Mouse (Mus musculus) retina, postnatal 7 days (tissue): Measurements from ENCODE around the gene Wwtr1.

Experiments used
- DNase-seq: peaks from one replicate; pipeline ENCODE4 v3.0.0-alpha.2; 2012; ENCODE audit warnings: low read depth, low spot score

Gene Wwtr1

DNA sequence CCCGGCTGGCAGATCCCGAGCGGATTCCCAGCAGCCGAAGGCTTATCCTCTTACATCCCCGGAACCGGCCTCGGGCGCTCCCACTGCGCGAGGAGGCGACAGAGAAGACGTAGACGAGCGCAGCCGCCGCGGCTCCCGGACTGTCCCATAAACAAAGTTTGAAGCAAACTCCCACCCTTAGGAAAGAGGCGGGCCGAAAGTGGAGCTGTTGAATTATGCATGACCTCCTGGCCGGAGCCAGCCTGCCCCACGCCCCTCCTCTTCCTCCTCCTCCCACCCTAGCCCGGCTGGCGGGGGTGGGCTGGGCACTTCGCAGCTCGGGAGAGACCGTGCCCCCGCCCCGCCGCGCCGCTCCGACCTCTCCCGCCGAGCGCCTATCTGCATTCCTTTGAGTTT lies at the start of gene Wwtr1:
TSS of gene Wwtr1 (minus strand) at position 251 of the 396 bp plus-strand sequence.
- DNase-seq, result peak; percentile 52

DNA sequence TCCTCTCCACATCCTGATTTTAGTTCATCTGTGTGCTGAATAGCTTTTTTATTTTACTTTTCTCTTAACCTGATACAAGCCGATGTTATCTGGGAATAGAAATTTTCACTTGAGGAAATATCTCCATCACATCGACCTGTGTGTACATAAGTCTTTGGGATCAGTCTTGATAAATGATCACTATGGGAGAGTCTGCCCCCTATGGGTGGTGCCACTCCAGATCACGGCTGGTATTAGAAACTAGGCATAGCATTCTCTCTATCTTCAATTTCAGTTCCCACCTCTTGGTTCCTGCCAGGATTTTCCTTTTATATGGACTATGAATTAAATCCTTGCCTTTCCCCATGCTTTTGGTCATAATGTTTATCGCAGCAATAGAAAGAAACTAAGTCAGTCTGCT lies 44.0 kb upstream of the Wwtr1 start:
- DNase-seq, result no peak

DNA sequence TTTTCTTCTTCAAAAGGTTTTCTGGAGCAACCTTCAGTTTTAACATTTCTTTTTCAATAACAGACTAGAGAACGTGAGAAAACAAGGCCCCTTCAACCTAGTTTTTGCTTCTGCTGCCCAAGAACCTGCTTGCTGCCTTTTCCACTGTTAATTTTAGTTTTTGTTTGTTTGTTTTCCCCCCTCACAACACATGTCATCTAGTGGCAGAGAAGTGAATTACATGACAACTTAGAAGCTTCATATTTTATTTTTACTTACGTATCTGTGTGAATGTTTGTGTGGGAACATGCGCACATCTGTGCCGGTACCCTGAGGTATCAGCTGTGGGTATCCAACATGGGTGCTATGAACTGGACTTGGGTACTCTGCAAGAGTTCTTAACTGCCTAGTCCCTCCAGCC lies 39.9 kb upstream of the Wwtr1 start:
- no peak for DNase-seq

DNA sequence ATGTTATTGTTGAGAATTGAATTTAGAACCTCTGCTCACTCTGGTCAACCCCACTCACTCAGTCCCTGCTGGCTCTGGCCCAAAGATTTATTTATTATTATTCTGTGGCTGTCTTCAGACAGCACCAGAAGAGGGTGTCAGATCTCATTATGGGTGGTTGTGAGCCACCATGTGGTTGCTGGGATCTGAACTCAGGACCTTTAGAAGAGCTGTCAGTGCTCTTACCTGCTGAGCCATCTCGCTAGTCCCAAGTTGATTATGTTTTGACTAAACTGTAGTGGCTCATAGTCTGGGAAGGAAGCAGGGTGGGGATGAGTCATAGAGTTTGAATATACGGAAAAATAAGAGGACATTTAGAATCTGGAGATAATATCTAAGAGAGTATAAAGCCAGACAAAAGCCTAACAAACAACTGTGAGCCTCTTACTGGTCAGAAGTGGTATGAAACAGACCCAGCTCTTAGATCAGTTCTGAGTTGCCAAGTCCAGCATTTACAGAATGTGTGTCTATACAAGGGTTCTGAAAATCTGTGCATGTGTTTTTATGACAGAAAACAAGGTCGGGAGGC lies 36.8 kb upstream of the Wwtr1 start:
- no peak for DNase-seq

DNA sequence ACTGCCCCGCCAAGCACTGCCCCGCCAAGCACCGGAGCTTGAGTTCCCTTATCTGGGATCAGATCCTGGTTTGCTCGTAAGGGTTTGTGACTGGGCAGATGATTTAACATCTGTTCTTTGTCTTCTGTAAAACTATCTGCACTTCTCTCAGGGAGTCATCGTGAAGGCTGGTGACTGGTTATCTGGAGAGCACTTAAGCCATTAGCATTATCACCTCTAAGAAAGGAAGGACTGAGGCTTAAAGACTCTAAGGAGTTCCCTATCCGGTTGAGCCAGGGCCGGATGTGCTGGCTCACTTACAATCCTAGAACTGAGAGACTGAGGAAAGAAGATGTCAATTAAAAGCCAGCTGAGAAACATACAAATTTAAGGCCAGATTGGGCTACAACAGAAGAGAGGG lies 36.1 kb upstream of the Wwtr1 start:
- DNase-seq, result no peak

DNA sequence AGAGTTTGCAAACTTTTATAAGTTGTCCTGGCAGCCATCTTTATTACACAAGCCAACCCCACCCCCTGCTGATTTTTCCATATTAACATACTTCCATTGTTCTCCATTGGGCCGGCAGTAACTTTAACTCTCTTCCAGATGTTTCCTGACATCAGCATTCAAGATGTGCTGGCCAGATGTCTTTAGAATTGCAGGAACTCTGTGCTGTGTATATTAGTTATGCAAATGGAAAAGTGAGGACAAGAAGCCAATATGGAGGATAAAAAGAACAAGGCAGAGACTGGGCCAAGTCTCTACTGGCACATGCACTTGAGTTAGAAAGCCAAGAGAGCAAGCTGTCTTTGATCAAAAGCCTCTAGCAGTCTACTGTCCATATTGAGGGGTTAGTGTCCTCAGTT lies 28.9 kb upstream of the Wwtr1 start:
- no peak for DNase-seq

DNA sequence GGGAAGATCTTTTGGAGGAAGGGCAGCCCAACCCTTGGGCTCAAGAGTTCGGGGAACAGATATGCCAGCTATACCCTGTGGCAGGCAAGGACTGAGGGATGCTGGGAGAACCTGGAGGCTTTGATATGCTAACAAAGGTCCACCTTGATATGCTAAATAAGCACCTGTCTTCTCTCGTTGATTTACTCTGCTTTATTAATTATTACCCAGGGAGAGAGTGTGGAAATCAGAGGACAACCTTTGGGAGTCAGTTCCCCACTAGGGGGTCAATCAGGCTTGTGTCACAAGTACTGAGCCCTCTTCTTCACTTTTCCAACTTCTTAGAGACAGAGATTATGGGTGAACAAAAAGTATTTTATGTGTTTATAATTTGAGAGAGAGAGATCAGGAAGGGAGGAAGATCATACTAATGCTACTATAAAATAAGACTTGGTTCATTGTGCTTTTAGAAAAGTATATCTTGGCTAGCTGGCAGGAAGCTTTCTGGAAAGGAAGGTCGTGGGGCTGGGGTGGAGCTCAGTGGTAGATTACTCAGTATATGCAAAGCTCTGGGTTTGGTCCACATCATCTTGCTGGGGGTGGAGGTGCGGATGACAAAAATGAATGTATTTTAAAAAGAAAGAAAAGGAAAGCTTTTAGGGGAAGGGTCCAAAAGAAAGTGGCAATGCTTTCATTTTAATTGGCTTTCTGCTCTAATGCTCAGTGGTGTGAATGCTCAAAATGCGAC lies 28.3 kb upstream of the Wwtr1 start:
- DNase-seq, result no peak

DNA sequence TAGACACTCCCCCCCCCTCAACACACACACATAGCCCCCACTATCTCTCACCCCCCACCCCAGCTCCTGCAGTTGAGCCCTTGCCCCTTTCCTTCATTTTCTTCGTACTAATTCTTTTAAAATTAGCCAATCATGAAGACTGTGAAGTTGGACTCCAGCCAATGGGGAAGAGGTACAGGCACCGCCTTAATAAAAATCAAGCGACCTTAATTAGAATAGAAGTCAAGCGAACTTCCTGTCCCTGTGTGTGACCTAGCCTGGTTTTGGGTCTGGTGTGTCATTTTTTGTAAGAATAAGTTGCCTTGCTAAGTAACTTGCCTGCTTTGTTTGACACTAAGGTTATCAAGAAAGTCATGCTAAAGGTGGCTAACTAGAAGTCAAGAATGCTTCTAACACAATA lies 26.9 kb upstream of the Wwtr1 start:
- DNase-seq, result no peak

DNA sequence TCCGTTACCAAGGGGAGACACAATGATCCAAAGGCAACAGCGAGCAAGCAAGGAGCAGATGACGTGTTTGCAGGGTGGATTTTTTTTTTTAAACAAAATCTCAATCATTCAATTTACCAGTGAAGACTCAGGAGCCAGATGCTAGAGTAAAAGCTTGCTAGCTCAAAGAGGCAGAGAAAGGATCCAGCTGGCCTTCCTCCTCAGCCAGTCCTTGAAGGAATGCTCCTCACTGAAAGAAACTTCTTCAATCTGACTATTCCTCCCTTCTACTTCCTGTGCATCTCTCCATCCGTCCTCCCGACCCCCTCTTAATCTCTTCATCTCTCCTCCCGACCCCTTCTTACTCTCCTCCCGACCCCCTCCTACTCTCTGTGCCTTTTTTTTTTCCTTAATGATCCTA lies 20.9 kb upstream of the Wwtr1 start:
- no peak for DNase-seq

DNA sequence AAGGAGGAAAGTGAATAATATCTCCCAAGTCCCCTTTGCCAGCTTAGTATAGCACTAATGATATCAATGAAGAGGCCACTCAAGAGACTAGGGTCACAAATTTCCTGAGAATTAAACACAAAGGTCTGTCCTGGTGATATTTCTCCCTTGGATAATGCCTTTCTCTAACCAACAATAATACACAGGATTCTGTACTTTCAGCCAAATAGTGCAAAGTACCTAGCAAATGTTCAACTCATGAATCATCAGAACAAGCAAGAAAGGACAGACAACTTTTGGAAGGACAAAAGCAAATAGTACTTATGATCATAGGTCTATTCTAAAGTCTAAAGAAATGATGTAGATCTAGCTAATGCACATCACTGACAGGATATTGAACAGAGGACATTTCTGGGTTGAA lies 19.8 kb upstream of the Wwtr1 start:
- no peak for DNase-seq

DNA sequence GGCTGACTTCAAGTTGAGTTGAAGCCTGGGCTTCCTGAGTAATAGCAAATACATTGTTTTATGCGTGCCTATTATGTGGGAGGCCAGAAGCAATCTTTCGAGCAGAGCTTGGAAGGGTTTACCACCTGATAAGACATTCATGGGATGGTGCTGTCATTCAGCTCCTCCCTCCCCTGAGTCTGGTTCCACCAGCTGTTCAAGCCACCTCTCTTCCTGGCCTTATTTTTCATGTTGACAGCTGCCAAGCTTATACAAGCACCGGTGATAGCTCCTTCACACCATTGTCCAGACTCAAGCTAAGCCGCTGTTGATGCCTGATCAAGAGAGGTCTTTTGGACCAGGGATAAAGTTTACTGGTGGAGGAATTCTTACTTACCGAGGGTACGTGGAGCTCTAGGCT lies 10.3 kb upstream of the Wwtr1 start:
- no peak for DNase-seq

DNA sequence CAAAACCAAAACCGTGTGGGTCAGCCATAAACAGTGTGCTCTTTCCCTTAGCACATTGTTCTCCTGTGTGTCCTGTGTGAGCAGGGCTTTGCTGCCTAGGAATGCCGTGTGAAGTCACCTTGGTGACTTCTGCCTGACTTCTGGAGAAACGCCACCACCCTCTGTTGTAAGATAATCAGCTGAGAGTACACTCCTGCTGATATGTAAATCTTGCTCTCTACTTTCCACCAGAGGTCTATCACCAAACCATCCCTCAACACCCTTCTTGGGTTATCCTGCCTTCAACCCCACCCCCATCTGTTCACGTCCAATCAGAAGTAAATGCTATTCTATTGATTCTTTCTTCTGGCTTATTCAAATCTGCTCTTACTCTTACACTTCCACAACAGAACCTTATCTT lies 7.8 kb upstream of the Wwtr1 start:
- DNase-seq, result no peak

DNA sequence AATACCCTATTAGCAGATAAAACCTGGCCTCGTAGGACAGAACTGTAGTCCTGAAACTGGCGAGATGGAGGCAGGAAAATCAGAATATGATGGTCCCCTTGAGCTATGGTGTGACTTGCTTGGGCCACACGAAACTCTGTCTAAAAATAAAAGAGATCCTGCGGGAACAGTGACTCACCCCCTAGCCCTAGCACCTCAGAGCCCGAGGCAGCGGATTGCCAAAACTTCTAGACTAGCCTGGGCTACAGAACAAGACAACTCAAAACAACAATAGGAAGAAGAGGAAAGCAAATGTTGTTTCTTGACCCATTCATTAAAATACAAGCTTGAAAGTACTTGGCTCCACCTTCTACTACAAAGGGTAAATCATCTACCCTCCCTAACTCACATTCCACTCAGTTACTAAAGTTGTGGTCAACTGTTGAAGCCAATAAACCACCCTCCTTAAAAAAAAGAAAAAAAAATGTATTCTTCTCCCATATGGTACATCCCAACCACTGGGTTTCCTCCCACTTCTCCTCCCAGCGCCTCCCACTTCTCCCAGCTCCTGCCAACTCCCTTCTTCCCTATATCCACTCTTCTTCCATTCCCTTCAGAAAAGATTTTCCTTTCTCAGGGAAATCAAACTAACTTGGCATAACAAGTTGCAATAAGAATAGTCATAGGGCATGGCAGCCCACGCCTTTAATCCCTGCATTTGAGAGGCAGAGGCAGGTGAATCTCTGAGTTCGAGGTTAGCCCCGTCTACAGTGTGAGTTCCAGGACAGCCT lies 4.9 kb upstream of the Wwtr1 start:
- no peak for DNase-seq

DNA sequence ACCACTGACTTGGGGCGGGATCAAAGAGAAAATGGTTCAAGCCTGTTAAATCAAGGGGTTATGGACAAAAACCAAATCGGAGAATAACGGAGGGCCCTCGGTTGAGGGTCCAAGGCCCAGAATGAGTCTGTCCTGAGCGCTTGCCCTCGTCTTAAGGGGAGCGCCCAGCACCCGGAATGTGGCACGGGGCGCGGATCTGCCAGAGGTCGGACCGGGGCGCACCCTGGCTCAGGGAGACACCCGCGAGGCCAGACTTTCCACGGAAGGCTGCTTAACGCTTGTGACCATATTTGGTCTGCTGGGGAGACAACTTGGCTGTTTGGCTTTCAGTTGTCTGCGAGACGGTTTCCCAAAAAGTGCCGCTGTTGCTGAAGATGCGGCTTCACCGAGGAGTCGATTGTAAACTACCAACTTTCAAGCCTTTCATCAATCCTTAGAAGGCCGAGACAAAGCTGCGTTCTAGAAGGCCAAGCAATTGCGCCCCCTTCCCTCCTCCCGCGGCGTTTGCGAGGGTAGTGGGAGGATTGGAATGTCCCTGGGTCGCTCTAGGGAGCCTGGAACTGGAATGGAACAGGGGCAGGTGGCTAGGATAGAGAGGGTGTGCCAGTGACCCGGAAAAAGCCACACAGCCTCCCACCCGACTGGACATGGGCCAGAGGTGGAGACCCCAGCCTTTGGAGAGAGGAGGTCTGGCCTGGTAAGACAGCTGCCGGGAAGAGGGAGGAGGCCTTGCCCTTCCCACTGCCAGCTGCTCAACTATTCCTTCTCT lies 530 bp upstream of the Wwtr1 start:
- peak; percentile 23 for DNase-seq

DNA sequence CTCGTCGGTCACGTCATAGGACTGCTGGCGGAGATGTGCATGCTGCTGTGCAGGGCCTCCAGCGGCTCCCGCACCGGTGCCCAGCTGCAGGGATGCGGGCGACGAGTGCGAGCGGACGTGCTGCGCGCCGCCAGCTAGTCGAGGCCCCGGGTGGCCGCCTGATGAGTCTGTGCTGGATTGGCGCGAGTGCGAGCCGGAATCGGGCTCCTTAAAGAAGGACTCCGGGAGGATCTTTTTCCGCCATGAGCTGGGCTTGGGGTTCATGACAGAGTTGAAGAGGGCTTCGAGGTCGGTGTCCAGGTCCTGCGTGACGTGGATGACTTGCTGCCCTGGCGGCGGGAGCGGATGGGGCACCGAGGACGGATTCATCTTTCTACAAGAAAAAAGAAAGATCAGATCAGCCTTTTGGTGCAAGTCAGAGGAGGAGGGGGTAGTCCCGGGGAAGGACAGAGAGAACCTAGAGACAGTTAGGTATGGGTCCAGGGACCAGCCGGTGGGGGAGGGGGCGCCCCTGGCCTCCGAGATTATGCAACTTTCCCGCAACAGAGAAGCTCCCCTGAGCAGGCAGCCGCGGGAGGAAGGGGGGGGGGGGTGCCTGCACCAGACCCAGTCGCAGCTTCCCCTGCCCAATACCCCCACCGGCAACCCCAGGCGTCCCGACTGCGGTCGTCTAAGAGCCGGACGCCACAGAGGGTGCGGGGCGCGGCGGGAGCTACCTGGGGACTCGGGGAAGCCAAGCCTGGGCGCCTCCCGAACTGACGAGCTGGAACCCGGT lies 638 bp downstream of the Wwtr1 start:
- DNase-seq, result peak; percentile 17

DNA sequence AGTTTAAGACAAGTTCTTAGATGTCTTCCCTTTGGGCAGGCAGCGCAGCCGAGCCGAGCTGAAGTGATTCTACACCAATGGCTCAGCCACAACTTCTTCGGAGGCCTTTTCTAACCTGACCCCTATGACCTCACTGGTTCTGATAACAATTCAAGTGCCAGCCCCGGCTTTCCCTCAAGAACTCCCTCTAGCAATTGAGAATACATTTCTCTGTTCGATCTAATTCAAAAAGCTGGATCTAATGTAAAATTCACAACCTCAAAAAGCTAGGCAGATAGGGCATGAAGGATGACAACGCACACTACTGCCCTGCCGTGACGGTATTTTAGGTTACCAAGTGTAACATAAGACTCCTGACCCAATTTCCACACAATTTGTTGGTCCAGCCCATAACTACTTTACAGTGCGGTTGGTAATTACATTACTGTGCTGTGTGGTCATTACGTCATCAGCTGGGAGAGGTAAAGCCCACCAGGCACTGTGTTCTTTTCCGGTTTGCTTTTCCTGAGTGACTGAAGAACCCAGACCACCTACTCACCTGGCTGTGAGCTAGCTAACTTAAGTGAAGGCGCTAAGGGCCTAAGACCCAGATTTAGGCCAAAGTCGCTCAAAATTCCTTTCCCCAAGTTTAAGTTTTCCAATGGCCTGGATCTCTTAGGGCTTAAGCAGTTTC lies 1.7 kb downstream of the Wwtr1 start:
- DNase-seq, result no peak

DNA sequence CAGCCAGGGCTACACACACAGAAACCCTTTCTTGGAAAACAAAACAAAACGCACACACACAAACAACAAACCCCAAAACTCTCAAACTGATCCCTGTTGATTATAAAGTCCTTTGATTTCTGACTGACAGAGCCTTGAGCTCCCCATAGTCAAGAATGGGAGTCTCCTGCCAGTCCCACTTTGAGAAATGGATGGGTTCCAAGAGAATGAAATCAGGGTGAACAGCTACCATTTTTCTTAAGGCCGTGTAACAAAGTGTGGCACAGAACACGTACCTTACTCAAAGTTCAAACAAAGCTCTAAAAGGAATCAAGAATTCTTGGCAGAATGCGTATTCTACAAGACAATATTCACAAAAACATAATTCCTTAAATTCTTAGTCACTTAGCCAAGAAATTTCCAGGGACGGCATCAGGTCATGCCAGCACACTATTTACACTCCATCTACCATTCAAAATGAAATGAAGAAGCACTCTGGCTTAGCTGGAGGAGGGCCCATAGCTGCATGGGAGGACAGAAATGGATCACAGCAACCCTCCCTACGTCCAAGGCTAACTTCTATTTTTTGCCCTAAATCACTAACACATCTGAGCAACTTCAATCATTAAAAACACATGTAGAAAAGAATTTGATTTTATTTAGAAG lies 3.3 kb downstream of the Wwtr1 start:
- DNase-seq, result no peak

DNA sequence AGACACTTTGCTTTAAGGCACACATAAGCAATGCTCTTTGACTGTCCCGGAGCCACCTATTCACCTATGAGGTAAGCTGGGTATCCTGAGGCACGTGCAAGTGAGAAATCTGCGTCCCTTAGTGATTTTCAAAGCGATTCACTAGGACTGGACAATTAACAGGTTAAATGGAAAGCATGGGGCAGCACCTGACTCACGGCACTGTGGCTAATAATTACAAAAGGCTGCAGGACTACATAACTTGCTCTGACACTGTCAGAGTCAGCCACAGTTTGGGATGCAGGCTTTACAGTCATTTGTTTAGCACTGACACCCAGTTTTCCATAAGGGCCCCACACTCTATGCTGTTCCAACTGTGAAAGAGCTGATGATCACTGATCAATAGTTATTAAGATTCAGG lies 9.1 kb downstream of the Wwtr1 start:
- no peak for DNase-seq

DNA sequence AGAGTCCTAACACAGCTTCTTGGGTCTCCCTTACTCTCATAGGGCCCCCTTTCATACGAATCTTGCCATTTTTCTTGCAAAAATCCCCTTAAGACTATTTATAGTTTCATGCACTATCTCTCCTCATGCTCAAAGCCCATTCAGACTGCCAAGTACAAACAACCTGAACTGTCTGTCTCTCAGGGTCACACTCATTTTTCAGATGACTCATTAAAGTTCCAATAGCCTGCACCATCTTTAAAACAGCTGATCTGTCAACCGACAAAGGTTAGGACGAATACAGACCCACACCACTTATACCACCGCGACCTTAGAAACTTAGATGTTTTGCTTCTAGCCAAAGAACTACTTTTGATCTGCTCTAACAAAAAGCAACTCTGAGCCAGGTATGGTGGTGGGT lies 12.1 kb downstream of the Wwtr1 start:
- no peak for DNase-seq

DNA sequence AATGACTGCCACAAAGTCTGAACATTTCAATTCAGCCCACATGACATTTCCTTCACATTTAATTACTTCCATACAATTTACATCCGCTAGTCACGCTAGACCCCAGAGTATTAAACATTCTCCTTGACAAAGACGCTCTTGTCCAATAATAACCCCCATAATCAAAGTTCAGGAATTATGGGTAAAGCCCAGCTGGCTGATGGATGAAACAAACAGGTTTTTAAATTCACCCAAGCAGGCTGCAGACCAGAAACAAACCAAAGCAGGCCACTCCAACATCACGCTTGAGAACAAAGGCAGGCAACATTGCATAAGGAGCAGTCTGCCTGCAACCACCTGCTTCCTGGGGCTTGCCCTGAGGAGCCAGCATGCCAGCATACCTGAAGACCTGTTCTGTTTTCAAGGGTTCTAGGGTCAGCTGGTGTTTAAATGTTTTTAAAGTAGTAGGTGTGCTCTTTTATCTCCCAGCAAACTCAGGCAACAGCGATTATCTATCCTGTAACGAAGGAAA lies 12.7 kb downstream of the Wwtr1 start:
- DNase-seq, result no peak
